8 mouse cellular contexts compared by ENCODE assay signal in the genomic region with DNA sequence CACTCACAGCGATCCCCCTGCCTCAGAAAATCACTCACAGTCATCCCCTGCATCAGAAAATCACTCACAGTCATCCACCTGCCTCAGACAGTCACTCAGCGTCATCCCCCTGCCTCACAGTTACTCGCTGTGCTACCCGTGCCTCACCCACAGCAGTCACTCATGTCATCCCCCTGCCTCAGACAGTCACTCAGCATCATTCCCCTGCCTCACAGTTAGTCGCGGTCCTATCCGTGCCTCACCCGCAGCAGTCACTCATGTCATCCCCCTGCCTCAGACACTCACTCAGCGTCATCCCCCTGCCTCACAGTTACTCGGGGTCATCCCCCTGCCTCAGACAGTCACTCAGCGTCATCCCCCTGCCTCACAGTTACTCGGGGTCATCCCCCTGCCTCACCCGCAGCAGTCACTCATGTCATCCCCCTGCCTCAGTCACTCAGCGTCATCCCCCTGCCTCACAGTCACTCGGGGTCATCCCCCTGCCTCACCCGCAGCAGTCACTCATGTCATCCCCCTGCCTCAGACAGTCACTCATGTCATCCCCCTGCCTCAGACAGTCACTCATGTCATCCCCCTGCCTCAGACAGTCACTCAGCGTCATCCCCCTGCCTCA. TPM values are rescaled to one million over a fixed set of nuclear protein-coding genes. Genes with fewer than 3 reads are reported as not detected.
DNase-seq lines count a peak whose midpoint lies in the region; TF ChIP-seq lines count a peak whose summit lies in the region.
"Not testable (repeated sequence)": the region's sequence is repeated elsewhere in the genome, so short reads cannot be mapped to it uniquely, and the experiment has no call there.

No protein-coding gene starts in this region.

- no CpG with 5 or more reads among the region's 17 CpGs for WGBS in cerebellum, adult 2 months
- no CpG with 5 or more reads among the region's 17 CpGs for WGBS in heart, adult 2 months

- TF ChIP-seq POLR2A in cerebellum, adult 2 months (IDR thresholded peaks at IDR 0.05; ENCODE audit: borderline replicate concordance, insufficient read depth, low read length); heart, adult 2 months (IDR thresholded peaks at IDR 0.05; ENCODE audit: insufficient read depth, low read depth, low read length): not testable (repeated sequence)

- H3K27me3 ChIP-seq in cerebellum, adult 2 months (ENCODE audit: control insufficient read depth, insufficient read depth, low read length); heart, adult 2 months (ENCODE audit: control insufficient read depth, insufficient read depth, low read length): not testable (repeated sequence)
- peaks cover 23% of the 10 kb centered on the region for H3K27me3 ChIP-seq in megakaryocyte, embryonic 14.5 days (replicated peaks)

- peaks cover 81% of the 10 kb centered on the region for H3K9me3 ChIP-seq in megakaryocyte, embryonic 14.5 days

- not testable (repeated sequence) for H3K9ac ChIP-seq in heart, adult 2 months (ENCODE audit: low read depth, low read length)

- not testable (repeated sequence) for H3K4me3 ChIP-seq in cerebellum, adult 2 months (replicated peaks; ENCODE audit: insufficient read depth, low read depth, low read length); heart, adult 2 months
- peak overlapping the region; percentile 6 for H3K4me3 ChIP-seq in megakaryocyte, embryonic 14.5 days (replicated peaks)

- H3K4me1 ChIP-seq in cerebellum, adult 2 months (ENCODE audit: control insufficient read depth, insufficient read depth, low read length); heart, adult 2 months (ENCODE audit: control insufficient read depth, insufficient read depth, low read length): not testable (repeated sequence)
- H3K4me1 ChIP-seq in megakaryocyte, embryonic 14.5 days: peaks cover 35% of the 10 kb centered on the region

- H3K27ac ChIP-seq in cerebellum, adult 2 months (ENCODE audit: insufficient read depth, low read length); heart, adult 2 months: not testable (repeated sequence)

- peak; percentile 78 for DNase-seq in CD4-positive helper T cell, adult 2 months (ENCODE audit: low read depth, low spot score)
- DNase-seq in ZHBTc4 (ENCODE audit: low read depth, low spot score): peak; percentile 70
- peak; percentile 22 to 28 for DNase-seq in cerebellum, adult 2 months
- DNase-seq in heart, adult 2 months: peak; percentile 36 to 48
- DNase-seq in kidney, postnatal 10 days: peak; percentile 48
- DNase-seq in skeletal muscle tissue, adult 2 months (ENCODE audit: low read depth, low spot score): peak; percentile 55
- DNase-seq in urinary bladder, postnatal 10 days (ENCODE audit: low spot score): peak; percentile 38

- TF ChIP-seq EP300 in heart, adult 2 months (IDR thresholded peaks at IDR 0.05; ENCODE audit: insufficient read depth, low read depth, low read length): not testable (repeated sequence)

- not testable (repeated sequence) for H3K36me3 ChIP-seq in heart, adult 2 months (ENCODE audit: control insufficient read depth, insufficient read depth, low read length); megakaryocyte, embryonic 14.5 days (replicated peaks; ENCODE audit: low read length)

- not testable (repeated sequence) for H3K79me2 ChIP-seq in heart, adult 2 months (replicated peaks; ENCODE audit: control insufficient read depth, insufficient read depth, low read length)

- TF ChIP-seq CTCF in cerebellum, adult 2 months (IDR thresholded peaks at IDR 0.05; ENCODE audit: borderline replicate concordance, insufficient read depth, low read depth, low read length); heart, adult 2 months (IDR thresholded peaks at IDR 0.05): not testable (repeated sequence)

- intact Hi-C loops in heart, adult 2 months (cut with DNase I): not testable (repeated sequence)

RNA-seq across cellular contexts. Expression of a gene that starts 13.4 kb away (rescaled TPM):
- polyA plus RNA-seq in cerebellum, adult 2 months (2012; rRNA removed): 648 and 794 TPM in 2 replicates
- total RNA-seq in heart, adult 2 months (2021): 10 to 100 TPM; 22.9 to 27.8 TPM
- polyA plus RNA-seq in heart, adult 2 months (2012; rRNA removed): 27.5 and 60.9 TPM in 2 replicates
- 1,328 and 1,796 TPM in 2 replicates for polyA plus RNA-seq in megakaryocyte, embryonic 14.5 days (2012; ENCODE audit: insufficient read depth, low replicate concordance)

Comparison
In these comparisons a context has a peak if more than half of its experiments do, and no peak if none do; other contexts are left out.
1. DNase-seq: peak in every context shown above with its lines; median percentile 78 in CD4-positive helper T cell, adult 2 months; 70 in ZHBTc4; 55 in skeletal muscle tissue, adult 2 months; 48 in kidney, postnatal 10 days; 42 in heart, adult 2 months; 38 in urinary bladder, postnatal 10 days; 25 in cerebellum, adult 2 months.
2. RNA of a gene that starts 13.4 kb away (polyA plus RNA-seq): 1,328 to 1,796 TPM in megakaryocyte, embryonic 14.5 days and 648 to 794 TPM in cerebellum, adult 2 months; 27.5 to 60.9 TPM in heart, adult 2 months; every median in the first group is over 10 times any median in the second.